Mouse (Mus musculus) adipose tissue, adult 10 weeks (tissue): ENCODE data around the gene Defb9. TPM values are rescaled to one million over a fixed set of nuclear protein-coding genes. Genes with fewer than 3 reads are reported as not detected.

Source experiments
- polyA plus RNA-seq: library from polyadenylated mRNA; stranded (reverse); fragments of 350-450 nt; fragmentation: Illumina TruSeq; extraction: RNeasy Lipid Tissue Mini Kit (QIAGEN cat#74804); gene quantifications from one replicate; pipeline ENCODE4 v1.2.3, GENCODE M21; 2014; ENCODE audit warnings: low read depth, low replicate concordance

Defb9 gene
- 17.0 TPM for polyA plus RNA-seq

DNA sequence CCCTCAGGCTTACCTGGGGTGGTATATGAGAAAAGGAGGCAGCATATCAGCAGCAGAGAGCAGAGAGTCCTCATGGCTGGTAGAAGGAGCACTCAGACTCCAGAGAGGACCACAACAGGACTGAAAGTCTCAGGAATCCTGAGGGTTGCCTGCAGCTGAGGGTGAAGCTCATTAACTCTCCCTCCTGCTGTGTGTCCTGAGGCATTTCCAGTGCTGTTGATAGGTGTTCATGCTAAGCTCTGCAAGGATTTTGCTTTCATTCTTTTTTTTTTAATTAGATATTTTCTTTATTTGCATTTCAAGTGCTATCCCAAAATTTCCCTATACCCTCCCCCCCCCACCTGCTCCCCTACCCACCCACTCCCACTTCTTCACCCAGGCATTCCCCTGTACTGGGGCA, at the start of gene Defb9:
TSS of gene Defb9 (minus strand) at position 101 of the 400 bp plus-strand sequence.

DNA sequence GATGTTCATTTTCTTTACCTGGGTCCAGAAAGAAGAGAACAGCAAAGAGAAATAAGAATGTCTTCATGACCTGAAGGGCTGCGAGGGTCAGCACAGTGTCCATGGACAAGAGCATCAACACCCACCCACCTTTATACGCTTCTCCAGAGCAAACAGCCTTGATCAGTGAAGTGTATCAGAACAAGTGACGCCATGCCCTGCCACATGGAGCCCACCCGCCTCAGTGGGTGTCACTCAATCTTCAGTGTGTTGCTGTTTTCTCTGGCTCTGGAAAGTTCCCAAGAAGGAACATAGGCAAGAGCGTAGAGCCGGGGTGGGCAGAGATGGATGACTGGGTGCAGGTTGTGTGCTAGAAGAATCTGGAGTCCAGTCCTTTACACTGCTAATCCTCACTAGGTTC, 47.4 kb upstream of the Defb9 start, which contains the start of gene Defb15:
TSS of gene Defb15 (minus strand) at position 101 of the 400 bp plus-strand sequence.

DNA sequence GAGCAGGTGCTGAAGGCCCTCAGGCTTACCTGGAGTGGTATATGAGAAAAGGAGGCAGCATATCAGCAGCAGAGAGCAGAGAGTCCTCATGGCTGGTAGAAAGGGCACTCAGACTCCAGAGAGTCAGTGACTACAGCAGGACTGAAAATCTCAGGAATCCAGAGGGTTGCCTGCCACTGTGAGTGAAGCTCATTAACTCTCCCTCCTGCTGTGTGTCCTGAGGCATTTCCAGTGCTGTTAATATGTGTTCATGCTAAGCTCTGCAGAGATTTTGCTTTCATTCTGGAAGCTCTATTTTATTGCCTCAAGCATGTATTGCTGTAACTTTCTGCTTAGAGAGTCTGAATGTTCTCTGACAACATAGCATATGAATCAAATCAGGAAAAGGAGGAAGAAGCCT, 21.1 kb upstream of the Defb9 start, which contains the start of gene Defb11:
TSS of gene Defb11 (minus strand) at position 123 of the 400 bp plus-strand sequence.

DNA sequence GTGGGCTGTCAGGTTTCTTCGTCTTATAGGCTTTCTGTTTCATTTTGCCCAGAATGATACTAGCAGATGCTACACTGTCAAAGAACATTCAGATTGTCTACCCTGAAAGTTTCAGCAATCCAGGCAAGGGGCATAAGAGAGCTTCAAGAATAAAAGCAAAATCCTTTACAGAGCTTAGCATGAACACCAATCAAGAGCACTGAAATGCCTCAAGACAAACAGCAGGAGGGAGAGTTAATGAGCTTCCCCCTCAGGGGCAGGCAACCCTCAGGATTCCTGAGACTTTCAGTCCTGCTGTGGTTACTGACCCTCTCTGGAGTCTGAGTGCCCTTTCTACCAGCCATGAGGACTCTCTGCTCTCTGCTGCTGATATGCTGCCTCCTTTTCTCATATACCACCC, 26.6 kb downstream of the Defb9 start, which contains the start of gene Defb10:
TSS of gene Defb10 (plus strand) at position 316 of the 400 bp plus-strand sequence.

Other genes with a start within 250 kb of the Defb9 start
- not detected for gene Defa17, start 229.6 kb downstream of the Defb9 start, polyA plus RNA-seq
- not detected for gene Defa34, start 219.6 kb downstream of the Defb9 start, polyA plus RNA-seq
- gene AY761184, start 181.8 kb downstream of the Defb9 start, polyA plus RNA-seq = 2.5 TPM
- gene Defa24, start 150.9 kb downstream of the Defb9 start, polyA plus RNA-seq = 1.1 TPM
- gene Defb50, start 61.9 kb downstream of the Defb9 start, polyA plus RNA-seq = not detected
- 235 TPM for gene Defb2, start 45.5 kb downstream of the Defb9 start, polyA plus RNA-seq
- gene Defb10, start 26.5 kb downstream of the Defb9 start, polyA plus RNA-seq = 21.5 TPM
- gene Defb11, start 21.0 kb upstream of the Defb9 start, polyA plus RNA-seq = 172 TPM
- gene Defb15, start 47.3 kb upstream of the Defb9 start, polyA plus RNA-seq = 1,651 TPM
- not detected for gene Defb35, start 52.9 kb upstream of the Defb9 start, polyA plus RNA-seq
- 28.2 TPM for gene Defb13, start 61.3 kb upstream of the Defb9 start, polyA plus RNA-seq
- 0.31 TPM for gene Fam90a1a, start 73.3 kb upstream of the Defb9 start, polyA plus RNA-seq
- gene Ccdc70, start 84.4 kb upstream of the Defb9 start, polyA plus RNA-seq = 4.4 TPM
- gene Atp7b, start 174.9 kb upstream of the Defb9 start, polyA plus RNA-seq = 0.17 TPM
- gene Alg11, start 175.3 kb upstream of the Defb9 start, polyA plus RNA-seq = 9.1 TPM
- gene Nek5, start 239.6 kb upstream of the Defb9 start, polyA plus RNA-seq = 1.5 TPM